Mouse (Mus musculus) left cerebral cortex, postnatal 14 days (tissue): ENCODE measurements around the gene Fnbp1. TPM values are rescaled to one million over a fixed set of nuclear protein-coding genes. Genes with fewer than 3 reads are reported as not detected.
A peak's percentile ranks its signal among the peaks of the same experiment; 100 is the strongest.
"Not testable (repeated sequence)": the region's sequence is repeated elsewhere in the genome, so short reads cannot be mapped to it uniquely, and the experiment has no call there.

Experiments
- DNase-seq, 2 experiments: peaks; one replicate each; pipeline ENCODE4 v3.0.0; 2021 to 2022; ENCODE audit warnings: low spot score in 2 of 2, mixed read lengths in 1 of 2
- intact Hi-C: fragments of 180-260 bp; cut with DNase I; formaldehyde crosslinking; loops from one replicate; pipeline ENCODE4 v1.15.1; 2025
- long read RNA-seq, 2 experiments: library from polyadenylated mRNA; stranded (forward); transcript quantifications; one replicate each; pipeline ENCODE4 v2.0.0; 2021
- total RNA-seq, 2 experiments: library from RNA; stranded (reverse); gene quantifications; 2 replicates each; pipeline ENCODE4 v1.2.3; 2021

Gene Fnbp1
- 10 to 100 TPM; 73.0 to 74.2 TPM for total RNA-seq
- long read RNA-seq, experiment 1, full-length matches to known transcripts = 1 of 24 reads
- long read RNA-seq, experiment 1, partial matches to known transcripts = 2 of 24 reads
- long read RNA-seq, experiment 1, other reads (novel, unspliced or antisense) = 21 of 24 reads
- long read RNA-seq, experiment 2, partial matches to known transcripts = 10 of 23 reads
- long read RNA-seq, experiment 2, other reads (novel, unspliced or antisense) = 13 of 23 reads

GRCm38 (mm10) chr2:31141867-31142454, at the start of gene Fnbp1:
TSS of gene Fnbp1 (minus strand) at chr2:31142008.
- DNase-seq = peak; percentile 84 to 90
- intact Hi-C loops = loop anchor here (5.0 kb wide), 1 partner anchor 120 kb away; no protein-coding TSS in a partner anchor

DNA sequence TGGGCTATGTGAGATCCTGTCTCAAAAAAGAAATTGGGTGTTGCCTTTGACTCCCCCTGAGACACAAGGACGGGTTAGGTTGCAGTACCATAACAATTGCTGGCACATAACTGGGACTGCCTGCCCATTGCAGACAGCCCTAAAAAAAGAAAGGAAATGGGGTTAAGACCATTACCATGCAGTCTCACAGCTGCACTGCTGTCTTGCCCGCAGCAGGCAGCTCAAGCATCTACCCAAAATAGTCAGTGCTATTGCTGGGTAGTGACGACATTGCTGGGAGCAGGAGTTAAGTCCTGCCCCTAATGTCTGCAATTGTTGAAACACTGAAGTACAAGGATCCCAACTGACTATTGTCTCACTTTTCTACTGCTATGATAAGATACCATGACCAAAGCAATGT, 47.8 kb upstream of the Fnbp1 start:
- intact Hi-C loops = loop anchor here (5.0 kb wide), 1 partner anchor 193 kb away; no protein-coding TSS in a partner anchor
- DNase-seq = no peak

DNA sequence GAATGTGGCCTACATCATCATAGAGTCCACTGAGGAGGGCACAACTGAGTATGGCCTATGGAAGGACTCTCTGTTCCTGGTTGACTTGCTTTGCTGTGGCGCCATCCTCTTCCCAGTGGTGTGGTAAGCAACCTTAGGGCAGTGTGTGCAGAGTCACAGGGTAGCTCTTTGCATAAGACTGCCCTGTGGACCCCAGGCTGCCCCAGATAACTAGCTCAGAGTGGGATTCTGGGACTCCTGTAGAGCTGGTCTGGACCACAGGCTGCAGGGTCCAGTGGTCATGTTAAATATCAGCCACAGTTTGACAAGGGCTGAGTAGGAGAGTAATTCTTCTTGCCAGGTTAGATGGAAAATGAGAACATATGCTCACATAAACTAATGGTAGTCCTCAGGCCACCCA, 46.9 kb upstream of the Fnbp1 start:
- DNase-seq = no peak
- intact Hi-C loops = no loop called here

GRCm38 (mm10) chr2:31183830-31184229, 42.0 kb upstream of the Fnbp1 start:
- intact Hi-C loops = no loop called here
- peak in 1 of 2 experiments; percentile 26 for DNase-seq

GRCm38 (mm10) chr2:31182786-31183330, 41.0 kb upstream of the Fnbp1 start:
- DNase-seq = no peak
- intact Hi-C loops = no loop called here

DNA sequence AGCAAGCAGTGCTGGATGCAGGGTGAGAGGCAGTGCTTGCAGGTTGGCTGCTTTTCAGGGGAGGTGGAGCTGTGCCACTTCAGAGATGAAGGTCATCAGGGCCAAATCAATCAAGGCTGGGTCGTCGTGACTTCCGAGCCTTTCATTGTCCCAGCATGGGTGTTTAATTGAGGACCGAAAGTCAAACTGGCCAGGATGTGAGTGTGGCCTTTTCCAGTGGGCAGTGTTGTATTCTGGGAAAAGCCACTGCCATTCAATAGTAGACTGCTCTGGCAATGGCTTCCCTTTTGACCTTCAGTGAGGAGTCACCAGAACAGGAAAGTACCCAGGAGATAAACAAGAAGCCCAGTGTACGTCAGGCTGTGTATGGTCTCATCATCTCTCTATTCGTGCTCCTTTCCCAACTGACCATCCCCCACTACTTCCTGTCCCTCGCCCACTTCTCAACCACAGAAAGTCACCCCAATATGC, 38.3 kb upstream of the Fnbp1 start:
- DNase-seq = no peak
- intact Hi-C loops = no loop called here

GRCm38 (mm10) chr2:31179471-31179870, 37.7 kb upstream of the Fnbp1 start:
- no peak for DNase-seq
- intact Hi-C loops = no loop called here

DNA sequence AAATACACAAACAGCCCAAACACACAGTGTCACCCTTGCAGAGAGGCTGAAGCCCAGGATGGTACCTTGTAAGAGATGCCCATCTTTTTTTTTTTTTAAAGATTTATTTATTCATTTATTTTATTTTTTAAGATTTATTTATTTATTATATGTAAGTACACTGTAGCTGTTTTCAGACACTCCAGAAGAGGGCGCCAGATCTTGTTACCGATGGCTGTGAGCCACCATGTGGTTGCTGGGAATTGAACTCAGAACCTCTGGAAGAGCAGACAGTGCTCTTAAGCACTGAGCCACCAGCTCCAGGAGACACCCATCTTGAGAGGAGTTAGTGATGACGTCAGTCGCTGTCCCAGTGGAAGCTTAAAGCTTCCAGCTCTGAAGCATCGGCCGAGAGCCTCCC, 36.8 kb upstream of the Fnbp1 start:
- DNase-seq, intact Hi-C loops: not testable (repeated sequence)

DNA sequence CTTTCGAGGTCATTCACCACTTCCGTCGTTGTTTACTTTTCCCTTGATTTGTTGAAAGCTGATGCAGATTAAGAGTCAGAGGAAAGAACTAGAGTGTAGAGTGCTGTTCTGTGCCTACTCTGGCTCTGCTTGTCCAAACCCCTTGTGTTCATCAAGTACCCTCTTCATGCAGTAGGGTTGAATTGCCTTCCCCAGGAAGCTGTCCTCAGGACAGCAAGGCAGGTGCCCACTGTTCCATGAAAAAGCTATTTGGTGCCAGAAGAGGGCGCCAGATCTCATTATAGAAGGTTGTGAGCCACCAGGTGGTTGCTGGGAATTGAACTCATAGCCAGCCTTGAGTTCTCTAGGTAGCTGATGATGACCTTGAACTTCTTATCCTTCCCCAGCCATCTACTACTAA, 31.5 kb upstream of the Fnbp1 start:
- DNase-seq = no peak
- intact Hi-C loops = no loop called here

DNA sequence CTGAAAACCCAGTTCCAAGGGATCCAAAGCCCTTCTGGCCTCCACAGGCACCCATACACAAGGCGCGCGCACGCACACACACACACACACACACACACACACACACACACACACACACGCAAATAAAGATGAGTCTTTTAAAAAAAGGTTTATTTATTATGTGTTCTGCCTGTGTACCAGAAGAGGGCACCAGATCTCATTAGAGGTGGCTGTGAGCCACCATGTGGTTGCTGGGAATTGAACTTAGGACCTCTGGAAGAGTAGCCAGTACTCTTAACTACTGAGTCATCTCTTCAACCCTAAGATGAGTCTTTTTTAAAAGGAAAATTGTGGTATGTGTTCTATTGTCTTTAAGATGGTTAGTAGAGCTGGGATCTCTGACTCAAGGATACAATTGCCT, 30.7 kb upstream of the Fnbp1 start:
- DNase-seq = no peak
- intact Hi-C loops = no loop called here

DNA sequence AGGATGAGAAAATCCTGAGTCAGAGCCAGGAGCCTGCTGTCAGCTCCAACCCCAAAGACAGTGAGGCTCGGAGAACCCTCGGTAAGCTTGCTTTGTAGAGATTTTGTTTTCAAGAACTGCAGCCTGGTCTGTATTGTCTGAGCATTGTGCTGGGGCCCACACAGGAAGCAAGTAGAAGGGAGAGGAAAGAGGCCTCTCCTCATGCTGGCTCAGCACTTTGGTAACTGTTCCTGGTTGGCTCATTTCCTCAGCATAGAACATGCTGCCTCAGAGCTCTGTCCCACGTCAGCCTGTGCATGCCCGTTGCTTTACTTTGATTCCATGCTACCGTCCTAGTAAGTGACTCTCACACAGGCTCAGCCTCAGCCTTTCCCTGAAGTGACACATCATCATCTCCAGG, 30.2 kb upstream of the Fnbp1 start:
- intact Hi-C loops = no loop called here
- peak; percentile 21 to 33 for DNase-seq

- DNase-seq = no peak
- intact Hi-C loops = no loop called here
These were observed 28.4 kb upstream of the Fnbp1 start for GRCm38 (mm10) chr2:31170164-31170563.

GRCm38 (mm10) chr2:31169001-31169400, 27.2 kb upstream of the Fnbp1 start:
- intact Hi-C loops = no loop called here
- DNase-seq = no peak

- DNase-seq, intact Hi-C loops: not testable (repeated sequence)
These were observed 25.8 kb upstream of the Fnbp1 start for GRCm38 (mm10) chr2:31167571-31167970.

GRCm38 (mm10) chr2:31165529-31165928, 23.7 kb upstream of the Fnbp1 start:
- DNase-seq = no peak
- intact Hi-C loops = no loop called here

DNA sequence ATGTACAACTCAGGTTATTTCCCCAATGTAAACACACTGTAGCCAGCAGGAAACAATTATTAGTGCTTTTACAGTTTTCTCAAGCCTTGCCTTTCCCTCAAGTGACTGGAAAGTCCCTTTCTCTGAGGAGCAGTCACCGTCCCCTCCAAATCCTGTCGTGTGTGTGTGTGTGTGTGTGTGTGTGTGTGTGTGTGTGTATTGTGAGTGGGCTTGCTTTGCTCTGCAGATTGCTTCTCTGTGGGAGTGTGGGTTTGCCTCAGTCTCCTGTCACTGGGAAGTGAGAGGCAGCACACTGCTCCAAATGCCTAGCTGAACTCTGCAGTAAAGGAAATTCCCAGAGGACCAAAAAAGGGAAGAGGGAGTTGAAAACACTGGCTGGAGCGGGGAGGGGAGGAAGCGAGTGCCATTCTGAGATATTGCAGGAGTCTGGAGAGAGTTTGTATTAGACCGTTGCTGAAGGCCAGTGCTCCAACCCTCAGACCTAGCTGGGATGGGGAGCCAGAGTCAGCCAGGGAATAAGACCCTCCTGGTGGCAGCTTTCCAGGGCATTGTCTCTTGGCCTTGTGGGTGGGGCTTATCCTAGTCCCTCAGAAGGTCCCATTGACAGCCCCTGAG, 23.1 kb upstream of the Fnbp1 start:
- intact Hi-C loops = no loop called here
- DNase-seq = peak; percentile 26 to 28

DNA sequence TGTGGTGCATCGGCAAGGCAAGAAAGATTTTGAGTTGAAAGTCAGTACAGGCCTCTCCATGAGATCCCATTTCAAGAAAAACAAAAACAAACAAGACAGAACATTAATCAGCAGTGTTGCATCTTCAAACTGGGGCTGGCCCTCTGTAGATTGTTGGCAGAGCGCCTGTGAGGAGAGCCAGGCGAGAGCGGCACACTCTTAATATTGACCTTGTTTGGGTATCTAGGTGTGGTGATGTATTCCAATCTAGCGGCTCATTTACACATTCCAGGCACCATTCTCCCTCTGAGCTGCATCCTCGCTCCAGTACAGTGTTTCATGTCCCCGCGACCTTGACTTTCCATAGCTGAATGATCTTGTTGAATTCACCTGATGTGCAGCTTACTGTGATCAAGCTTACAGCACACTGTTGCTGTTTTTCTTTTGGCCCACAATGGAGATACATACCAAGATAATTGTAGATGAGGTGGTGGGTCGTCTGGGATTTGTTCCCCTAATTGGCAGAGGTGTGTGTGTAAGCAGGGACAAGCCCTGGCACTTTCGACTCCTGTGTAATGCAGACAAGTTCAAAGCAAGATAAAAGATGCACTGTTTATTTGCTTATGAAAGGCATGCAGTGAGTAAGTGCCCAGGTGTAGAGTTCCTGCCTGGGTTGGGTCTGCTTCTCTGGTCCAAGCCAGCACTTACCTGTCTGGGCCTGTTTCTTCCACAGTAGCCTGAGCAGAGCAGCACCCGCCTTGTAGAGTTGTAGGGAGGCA, 21.7 kb upstream of the Fnbp1 start:
- intact Hi-C loops = no loop called here

DNA sequence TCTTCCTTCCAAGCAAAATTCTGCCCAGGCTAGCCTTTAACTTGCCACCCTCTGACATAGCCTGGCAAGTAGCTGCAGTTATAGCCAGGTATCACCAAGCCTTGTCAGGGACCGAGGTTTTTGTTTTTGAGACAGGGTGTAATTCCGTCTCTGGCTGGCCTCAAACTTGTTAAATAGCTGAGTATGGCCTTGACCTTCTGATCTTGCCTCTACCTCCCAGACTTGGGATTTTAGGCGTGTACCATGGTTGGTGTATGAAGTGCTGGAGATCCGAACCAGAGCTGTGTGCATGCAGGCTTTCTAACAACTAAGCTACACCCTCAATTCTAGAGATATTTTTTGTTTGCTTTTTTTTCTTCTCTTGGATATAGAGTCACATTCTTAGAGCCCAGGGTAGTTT, 19.8 kb upstream of the Fnbp1 start:
- intact Hi-C loops = no loop called here
- DNase-seq = no peak

More for the DNA sequence above, 21.7 kb upstream of the Fnbp1 start:
- no peak for DNase-seq

GRCm38 (mm10) chr2:31160147-31160920, 18.5 kb upstream of the Fnbp1 start:
- DNase-seq = no peak
- intact Hi-C loops = no loop called here
